Mouse (Mus musculus) heart, adult 2 months (tissue): ENCODE measurements around the gene Vezt. TPM values are rescaled to one million over a fixed set of nuclear protein-coding genes. Genes with fewer than 3 reads are reported as not detected.

ENCODE experiments used
- DNase-seq, 2 experiments: peaks; one replicate each; pipeline ENCODE4 v3.0.0; 2021
- H3K27ac ChIP-seq: fragments of 200-600 bp; 2 replicates; pipeline ENCODE4 v1.8.1; 2022
- H3K27me3 ChIP-seq: fragments of 200-500 bp; 2 replicates; pipeline ENCODE4 v1.6.1; 2012; ENCODE audit warnings: mild to moderate bottlenecking, low read length, inconsistent platforms, mixed read lengths; ENCODE audit not compliant: control insufficient read depth, insufficient read depth
- H3K36me3 ChIP-seq: fragments of 200-500 bp; 2 replicates; pipeline ENCODE4 v1.6.1; 2012; ENCODE audit warnings: low read length, inconsistent platforms; ENCODE audit not compliant: control insufficient read depth, insufficient read depth
- H3K4me1 ChIP-seq: fragments of 200-500 bp; 2 replicates; pipeline ENCODE4 v1.6.1; 2011; ENCODE audit warnings: low read length; ENCODE audit not compliant: control insufficient read depth, insufficient read depth
- H3K4me3 ChIP-seq: fragments of 200-600 bp; 2 replicates; pipeline ENCODE4 v1.8.1; 2022
- H3K79me2 ChIP-seq: fragments of 200-500 bp; replicated peaks from 2 replicates; pipeline ENCODE4 v1.6.1; 2012; ENCODE audit warnings: mild to moderate bottlenecking, inconsistent platforms, low read length, moderate library complexity, mixed read lengths; ENCODE audit not compliant: control insufficient read depth, insufficient read depth
- H3K9ac ChIP-seq: fragments of 200-500 bp; 2 replicates; pipeline ENCODE4 v1.6.1; 2012; ENCODE audit warnings: low read depth, mild to moderate bottlenecking, control low read depth, inconsistent platforms, low read length, mixed read lengths
- CTCF ChIP-seq: fragments of 200-600 bp; IDR thresholded peaks from 2 replicates; pipeline ENCODE4 v1.8.1; 2022; ENCODE audit warnings: antibody characterized with exemption, mild to moderate bottlenecking, moderate library complexity
- EP300 ChIP-seq: fragments of 200-500 bp; IDR thresholded peaks from 2 replicates; pipeline ENCODE4 v1.6.1; 2011; ENCODE audit warnings: low read depth, low read length, control low read depth; ENCODE audit not compliant: insufficient read depth
- POLR2A ChIP-seq: fragments of 200-500 bp; IDR thresholded peaks from 2 replicates; pipeline ENCODE4 v1.6.1; 2011; ENCODE audit warnings: mild to moderate bottlenecking, low read depth, low read length, control low read depth; ENCODE audit not compliant: insufficient read depth
- WGBS: fragments of 180-500 bp; shearing (Covaris S2); methylation state at CpG from one replicate; pipeline ENCODE4 v1.1.7; 2018; 5-methylcytosine and 5-hydroxymethylcytosine counted together
- intact Hi-C: fragments of 180-260 bp; cut with DNase I; formaldehyde crosslinking; loops from one replicate; pipeline ENCODE4 v1.15.1; 2025
- polyA plus RNA-seq: library from polyadenylated mRNA; depleted of rRNA; stranded (reverse); fragments of >200 nt; gene quantifications from 2 replicates; pipeline ENCODE4 v1.2.3, GENCODE M21; 2012
- total RNA-seq, 2 experiments: library from RNA; stranded (reverse); gene quantifications; 2 replicates each; pipeline ENCODE4 v1.2.3; 2021

Vezt gene
- total and polyA plus RNA-seq, 3 experiments: 17.4 to 45.4 (median 38.8) TPM

- Histone ChIP-seq H3K4me3 (peak overlapping the region; percentile 68), H3K79me2 (peaks cover 3% of the 10 kb centered on the region; the same call in 1 of the 2 replicates), H3K27me3 (no peaks in the 10 kb centered on the region), H3K4me1 (peaks cover 2% of the 10 kb centered on the region), H3K36me3 (peaks cover 6% of the 10 kb centered on the region; the same call in 1 of the 2 replicates), H3K27ac (peak overlapping the region; percentile 94), H3K9ac (peak overlapping the region; percentile 92)
- no peak for TF ChIP-seq EP300
- TF ChIP-seq CTCF: no peak
- TF ChIP-seq POLR2A: no peak
- intact Hi-C loops: loop anchor here (5.0 kb wide), 1 partner anchor 36 kb away; no protein-coding TSS in a partner anchor
- no peak for DNase-seq
- under 1% methylated on average over 32 of the region's 32 CpGs for WGBS
These were observed 750 bp upstream of the Vezt start for GRCm38 (mm10) chr10:94036375-94036758.

GRCm38 (mm10) chr10:94034876-94035657 lies 550 bp downstream of the Vezt start:
- H3K4me1 ChIP-seq: peaks cover 2% of the 10 kb centered on the region
- intact Hi-C loops: loop anchor here (1.0 to 5.0 kb wide), 3 partner anchors 37 to 218 kb away; no protein-coding TSS in a partner anchor
- WGBS: 1% methylated on average over 30 of the region's 30 CpGs

GRCm38 (mm10) chr10:94031164-94031563 lies 4.5 kb downstream of the Vezt start:
- DNase-seq: no peak
- WGBS: 89% methylated on average over 6 of the region's 6 CpGs
- no peak for TF ChIP-seq CTCF
- no peak for TF ChIP-seq EP300
- TF ChIP-seq POLR2A: no peak
- Histone ChIP-seq H3K36me3 (peaks cover 8% of the 10 kb centered on the region), H3K9ac (no peak overlapping the region), H3K79me2 (peaks cover 6% of the 10 kb centered on the region; the same call in 1 of the 2 replicates), H3K4me3 (no peak overlapping the region), H3K27ac (no peak overlapping the region), H3K4me1 (peaks cover 2% of the 10 kb centered on the region), H3K27me3 (no peaks in the 10 kb centered on the region)
- intact Hi-C loops: loop anchor here (5.0 kb wide), 1 partner anchor 214 kb away; no protein-coding TSS in a partner anchor

More at GRCm38 (mm10) chr10:94034876-94035657, 550 bp downstream of the Vezt start:
- peak overlapping the region; percentile 77 for H3K9ac ChIP-seq
- H3K79me2 ChIP-seq: peaks cover 4% of the 10 kb centered on the region; the same call in 1 of the 2 replicates
- H3K27ac ChIP-seq: peak overlapping the region; percentile 84
- DNase-seq: no peak
- no peak for TF ChIP-seq CTCF
- TF ChIP-seq EP300: 0 out of 2 replicates have a peak, but pooled peaks have one; percentile 26
- no peaks in the 10 kb centered on the region for H3K27me3 ChIP-seq
- peak overlapping the region; percentile 77 for H3K4me3 ChIP-seq
- peaks cover 8% of the 10 kb centered on the region for H3K36me3 ChIP-seq

GRCm38 (mm10) chr10:94028493-94028892 lies 7.1 kb downstream of the Vezt start:
- Histone ChIP-seq H3K4me3 (no peak overlapping the region), H3K27me3 (no peaks in the 10 kb centered on the region), H3K9ac (no peak overlapping the region), H3K36me3 (peaks cover 2% of the 10 kb centered on the region), H3K4me1 (no peaks in the 10 kb centered on the region), H3K27ac (no peak overlapping the region), H3K79me2 (peaks cover 4% of the 10 kb centered on the region)
- WGBS: 90% methylated on average over 6 of the region's 6 CpGs
- intact Hi-C loops: no loop called here
- DNase-seq: no peak
- TF ChIP-seq CTCF (no peak), EP300 (no peak), POLR2A (no peak)

GRCm38 (mm10) chr10:94025079-94025478 lies 10.5 kb downstream of the Vezt start:
- no peak overlapping the region for H3K4me3 ChIP-seq
- 96% methylated on average over 8 of the region's 8 CpGs for WGBS
- H3K27ac ChIP-seq: no peak overlapping the region
- no peak for TF ChIP-seq CTCF
- no peak for TF ChIP-seq EP300
- TF ChIP-seq POLR2A: no peak
- DNase-seq: no peak
- intact Hi-C loops: no loop called here
- no peak overlapping the region for H3K9ac ChIP-seq
- no peaks in the 10 kb centered on the region; the same call in 1 of the 2 replicates for H3K36me3 ChIP-seq
- H3K4me1 ChIP-seq: no peaks in the 10 kb centered on the region
- H3K79me2 ChIP-seq: peaks cover 4% of the 10 kb centered on the region
- H3K27me3 ChIP-seq: no peaks in the 10 kb centered on the region

GRCm38 (mm10) chr10:94021059-94021458 lies 14.6 kb downstream of the Vezt start:
- WGBS: 83% methylated on average over 4 of the region's 4 CpGs

More at GRCm38 (mm10) chr10:94021059-94021458, 14.6 kb downstream of the Vezt start:
- Histone ChIP-seq H3K27ac (no peak overlapping the region), H3K9ac (no peak overlapping the region), H3K4me1 (no peaks in the 10 kb centered on the region), H3K4me3 (no peak overlapping the region), H3K36me3 (no peaks in the 10 kb centered on the region; the same call in 1 of the 2 replicates), H3K79me2 (peaks cover 3% of the 10 kb centered on the region), H3K27me3 (no peaks in the 10 kb centered on the region)
- TF ChIP-seq POLR2A (no peak), EP300 (no peak), CTCF (no peak)
- intact Hi-C loops: no loop called here
- no peak for DNase-seq
